Mouse (Mus musculus) hindbrain, embryonic 14.5 days (tissue): ENCODE data around the gene Gm867. TPM values are rescaled to one million over a fixed set of nuclear protein-coding genes. Genes with fewer than 3 reads are reported as not detected.

ENCODE experiments used
- ATAC-seq: fragments of 200-750 bp; cut with Nextera tagmentation; 2 replicates; pipeline ENCODE4 v1.8.0; 2017; ENCODE audit warnings: moderate number of reproducible peaks, mild to moderate bottlenecking, moderate TSS enrichment, moderate library complexity; ENCODE audit not compliant: low FRiP score
- DNase-seq: peaks from one replicate; pipeline ENCODE4 v3.0.0-alpha.2; 2015; ENCODE audit warnings: low spot score
- H3K27ac ChIP-seq: fragments of 300-500 bp; sonication (generic); 2 replicates; pipeline ENCODE4 v1.5.1; 2014; ENCODE audit warnings: mild to moderate bottlenecking, moderate library complexity
- H3K27me3 ChIP-seq: fragments of 300-500 bp; sonication (generic); 2 replicates; pipeline ENCODE4 v1.6.1; 2014; ENCODE audit warnings: mild to moderate bottlenecking, low read length, mixed read lengths; ENCODE audit not compliant: control insufficient read depth, insufficient read depth
- H3K36me3 ChIP-seq: fragments of 300-500 bp; sonication (generic); replicated peaks from 2 replicates; pipeline ENCODE4 v1.6.1; 2014; ENCODE audit not compliant: control insufficient read depth, insufficient read depth
- H3K4me1 ChIP-seq: fragments of 300-500 bp; sonication (generic); replicated peaks from 2 replicates; pipeline ENCODE4 v1.6.1; 2014; ENCODE audit warnings: antibody characterized with exemption, low read length, mixed read lengths; ENCODE audit not compliant: control insufficient read depth, insufficient read depth
- H3K4me2 ChIP-seq: fragments of 300-500 bp; sonication (generic); replicated peaks from 2 replicates; pipeline ENCODE4 v1.6.1; 2014; ENCODE audit warnings: mild to moderate bottlenecking, moderate library complexity
- H3K4me3 ChIP-seq: fragments of 300-500 bp; sonication (generic); replicated peaks from 2 replicates; pipeline ENCODE4 v1.5.1; 2014; ENCODE audit warnings: mild to moderate bottlenecking, low read length
- H3K9ac ChIP-seq: fragments of 300-500 bp; sonication (generic); 2 replicates; pipeline ENCODE4 v1.6.1; 2014
- H3K9me3 ChIP-seq: fragments of 300-500 bp; sonication (generic); 2 replicates; pipeline ENCODE4 v1.6.1; 2016; ENCODE audit warnings: low read length; ENCODE audit not compliant: control insufficient read depth
- WGBS: fragments of 180-500 bp; shearing (Covaris S2); extraction: QIAGEN DNeasy Blood & Tissue Kit; methylation state at CpG from one replicate; pipeline ENCODE4 v1.1.7; 2014; 5-methylcytosine and 5-hydroxymethylcytosine counted together
- polyA plus RNA-seq: library from polyadenylated mRNA; unstranded; fragments of >200 nt; fragmentation: Nextera tagmentation; extraction: Ambion mirVana; gene quantifications from 2 replicates; pipeline ENCODE4 v1.2.1, GENCODE M21; 2014

The Gm867 gene
- polyA plus RNA-seq, 1 experiment from 2014 or later, result 3.1 TPM

DNA sequence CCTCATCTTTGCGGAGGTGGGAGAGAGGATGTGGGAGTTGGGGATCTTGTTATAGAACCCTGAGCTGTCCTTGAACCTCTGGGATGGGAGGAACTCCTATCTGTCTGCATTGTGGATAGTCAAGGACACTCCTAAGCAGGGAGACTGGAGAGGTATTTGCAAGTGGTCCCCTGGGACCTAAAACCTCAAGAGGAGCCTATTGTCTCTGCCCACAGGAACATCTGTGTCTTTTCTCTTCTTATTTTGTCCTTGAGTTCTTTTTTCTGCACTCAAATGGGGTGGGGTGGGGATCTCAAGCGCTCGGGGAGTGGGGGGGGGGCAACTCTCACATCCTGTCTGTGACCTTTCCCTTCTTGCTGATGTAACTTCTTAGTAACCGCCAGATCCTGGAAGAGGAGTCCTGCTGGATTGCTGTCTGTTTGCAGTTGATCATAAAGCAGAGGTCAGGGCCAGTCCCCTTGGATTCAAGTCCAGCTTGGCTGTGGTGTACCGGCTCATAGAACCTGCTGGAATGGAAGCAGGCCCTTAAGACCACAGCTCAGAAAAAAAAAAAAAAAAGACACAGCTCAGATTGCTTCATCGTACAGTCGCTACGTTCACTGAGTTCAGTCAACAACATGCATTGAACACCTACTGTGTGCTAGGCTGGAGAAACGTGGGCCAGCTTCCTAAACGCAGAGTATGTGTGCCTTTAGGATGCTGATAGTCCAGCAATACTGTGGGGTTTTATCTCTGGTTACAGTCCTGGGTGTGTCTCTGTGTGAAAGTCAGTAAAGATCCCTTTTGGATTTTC lies 2.4 kb downstream of the Gm867 start:
- Histone ChIP-seq H3K27me3 (peaks cover 11% of the 10 kb centered on the region; the same call in 1 of the 2 replicates), H3K4me1 (0 out of 2 replicates have a peak, but pooled peaks cover 13% of the 10 kb centered on the region), H3K27ac (no peak overlapping the region), H3K9ac (no peak overlapping the region), H3K9me3 (no peaks in the 10 kb centered on the region), H3K36me3 (no peaks in the 10 kb centered on the region), H3K4me2 (no peak overlapping the region), H3K4me3 (no peak overlapping the region)
- WGBS, result 52% methylated on average over 10 of the region's 10 CpGs
- DNase-seq (no peak), ATAC-seq (no peak)

DNA sequence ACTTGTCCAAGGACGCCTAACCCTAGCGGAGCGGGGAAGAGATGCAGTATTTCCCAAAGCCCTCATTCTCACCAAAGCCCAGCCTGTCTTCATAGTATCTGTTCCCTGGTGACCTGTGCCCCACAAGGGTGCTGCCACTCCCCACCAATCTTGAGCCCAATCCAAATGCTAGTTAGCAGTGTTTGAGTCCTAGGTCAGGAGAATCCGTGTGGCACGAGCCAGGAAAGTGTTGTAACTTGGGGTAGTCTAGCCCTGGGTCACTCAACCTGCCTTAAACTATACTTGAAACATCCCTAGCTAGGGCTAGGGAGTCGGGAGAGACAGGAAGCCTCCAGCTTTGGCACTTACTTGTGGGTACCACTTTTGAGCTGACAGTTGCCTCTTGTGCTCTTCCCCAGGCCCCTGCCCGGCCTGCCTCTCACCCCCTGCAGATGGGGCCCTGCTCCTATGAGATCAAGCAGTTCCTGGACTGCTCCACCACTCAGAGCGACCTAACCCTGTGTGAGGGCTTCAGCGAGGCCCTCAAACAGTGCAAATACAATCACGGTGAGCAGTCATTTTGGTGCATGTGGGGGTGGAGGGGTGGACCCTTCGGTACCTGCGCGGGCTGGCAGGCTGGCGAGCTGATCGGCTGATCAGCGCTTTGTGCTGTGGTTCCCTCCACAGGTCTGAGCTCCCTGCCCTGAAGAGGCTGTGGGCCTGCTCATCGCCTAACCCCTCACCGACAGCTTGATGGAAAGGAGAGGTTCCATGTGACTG lies 3.4 kb downstream of the Gm867 start:
- Histone ChIP-seq H3K9ac (no peak overlapping the region), H3K4me2 (peak overlapping the region; percentile 69; the same call in 1 of the 2 replicates), H3K27ac (no peak overlapping the region), H3K4me3 (no peak overlapping the region), H3K9me3 (no peaks in the 10 kb centered on the region), H3K4me1 (peaks cover 20% of the 10 kb centered on the region), H3K36me3 (no peaks in the 10 kb centered on the region), H3K27me3 (peaks cover 11% of the 10 kb centered on the region; the same call in 1 of the 2 replicates)
- WGBS, result 34% methylated on average over 18 of the region's 18 CpGs
- ATAC-seq (no peak), DNase-seq (no peak)

- Histone ChIP-seq H3K36me3 (no peaks in the 10 kb centered on the region), H3K27ac (no peak within 1 kb of the TSS), H3K4me3 (peak within 1 kb of the TSS; percentile 43), H3K4me1 (peaks cover 31% of the 10 kb centered on the region), H3K4me2 (peak within 1 kb of the TSS; percentile 69), H3K27me3 (peaks cover 11% of the 10 kb centered on the region; the same call in 1 of the 2 replicates), H3K9ac (peak within 1 kb of the TSS; percentile 58), H3K9me3 (no peaks in the 10 kb centered on the region)
- DNase-seq (peak; percentile 75), ATAC-seq (peak; percentile 57)
- WGBS, result 1% methylated on average over 51 of the region's 51 CpGs
These were observed 4.6 kb downstream of the Gm867 start, which contains the start of gene Mmp11 for GRCm38 (mm10) chr10:75935680-75936541. Gene Mmp11, minus strand, starts transcription at chr10:75936496.

- DNase-seq (no peak), ATAC-seq (no peak)
- H3K9me3 ChIP-seq, result no peaks in the 10 kb centered on the region
- H3K9ac ChIP-seq, result peak overlapping the region; percentile 58; the same call in 1 of the 2 replicates
- H3K4me1 ChIP-seq, result peaks cover 30% of the 10 kb centered on the region
- WGBS, result 80% methylated on average over 1 of the region's 1 CpGs
- H3K36me3 ChIP-seq, result no peaks in the 10 kb centered on the region
- H3K4me3 ChIP-seq, result peak overlapping the region; percentile 43
- H3K4me2 ChIP-seq, result peak overlapping the region; percentile 69
- H3K27me3 ChIP-seq, result peaks cover 11% of the 10 kb centered on the region; the same call in 1 of the 2 replicates
- H3K27ac ChIP-seq, result no peak overlapping the region
These were observed 5.5 kb downstream of the Gm867 start for GRCm38 (mm10) chr10:75934991-75935390.

- Histone ChIP-seq H3K9ac (peak within 1 kb of the TSS; percentile 80), H3K4me2 (peak within 1 kb of the TSS; percentile 91), H3K4me3 (peak within 1 kb of the TSS; percentile 49), H3K27ac (no peak within 1 kb of the TSS), H3K36me3 (0 out of 2 replicates have a peak, but pooled peaks cover 3% of the 10 kb centered on the region), H3K9me3 (no peaks in the 10 kb centered on the region), H3K4me1 (peaks cover 30% of the 10 kb centered on the region), H3K27me3 (peaks cover 11% of the 10 kb centered on the region; the same call in 1 of the 2 replicates)
- no peak for DNase-seq
- ATAC-seq, result no peak
- 23% methylated on average over 6 of the region's 6 CpGs for WGBS
These were observed 7.6 kb downstream of the Gm867 start, which contains the start of gene Chchd10 for GRCm38 (mm10) chr10:75932891-75933290. Gene Chchd10, plus strand, starts transcription at chr10:75933130.

DNA sequence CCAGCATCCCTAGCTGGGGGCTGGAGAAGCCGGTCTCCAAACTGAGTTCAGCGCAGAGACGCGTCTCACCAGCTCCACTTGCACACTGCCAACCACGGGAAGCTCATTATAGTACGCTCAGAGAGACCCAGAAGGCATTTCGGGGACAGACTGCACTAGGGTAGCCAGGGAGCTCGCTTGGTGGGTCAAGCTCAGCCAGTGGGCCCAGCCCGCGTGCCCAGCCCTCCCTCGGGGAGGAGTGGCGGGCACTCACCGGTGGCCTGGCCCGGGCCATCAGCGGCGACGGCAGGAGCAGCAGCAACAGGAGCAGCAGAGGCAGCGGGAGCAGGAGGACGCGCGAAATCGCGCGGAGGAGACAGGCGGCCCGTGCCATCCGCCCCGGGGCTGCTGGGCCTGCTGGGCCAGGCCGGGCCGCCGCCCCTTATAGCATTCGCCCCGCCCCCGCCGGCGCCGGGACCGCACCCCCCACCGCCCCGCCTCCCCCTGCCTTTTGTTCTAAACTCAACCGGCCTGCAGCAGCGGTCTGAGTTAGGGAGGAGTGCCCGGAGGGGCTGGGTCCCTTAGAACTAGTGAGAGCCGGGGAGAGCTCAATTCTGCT lies 8.3 kb downstream of the Gm867 start:
- ATAC-seq (peak; percentile 39; the same call in 1 of the 2 replicates), DNase-seq (no peak)
- Histone ChIP-seq H3K36me3 (0 out of 2 replicates have a peak, but pooled peaks cover 10% of the 10 kb centered on the region), H3K4me3 (peak overlapping the region; percentile 49), H3K27ac (no peak overlapping the region), H3K4me1 (peaks cover 30% of the 10 kb centered on the region), H3K9me3 (no peaks in the 10 kb centered on the region), H3K9ac (peak overlapping the region; percentile 80), H3K4me2 (peak overlapping the region; percentile 91), H3K27me3 (peaks cover 9% of the 10 kb centered on the region; the same call in 1 of the 2 replicates)
- under 1% methylated on average over 36 of the region's 44 CpGs for WGBS

DNA sequence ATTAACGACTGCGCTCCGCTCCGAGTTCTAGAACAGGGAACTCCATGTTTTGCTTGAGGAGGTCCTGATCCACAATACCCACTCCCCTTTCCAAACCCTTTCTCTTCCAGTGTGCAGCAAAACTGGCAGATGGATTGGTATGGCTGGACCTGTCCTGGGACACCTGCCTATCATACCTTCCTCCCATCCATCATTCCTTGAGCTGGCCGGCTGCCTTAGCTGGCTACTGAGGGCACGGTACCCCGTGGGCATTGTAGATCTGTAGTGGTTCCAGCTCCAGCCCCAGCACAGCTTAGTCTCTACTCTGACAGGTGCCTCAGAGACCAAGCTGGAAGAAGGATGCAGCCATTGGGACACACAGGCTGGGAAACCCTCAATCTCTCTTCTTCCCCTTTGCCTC lies 9.2 kb downstream of the Gm867 start:
- Histone ChIP-seq H3K9ac (peak overlapping the region; percentile 80; the same call in 1 of the 2 replicates), H3K4me3 (peak overlapping the region; percentile 49), H3K27me3 (0 out of 2 replicates have a peak, but pooled peaks cover under 1% of the 10 kb centered on the region), H3K36me3 (peaks cover 10% of the 10 kb centered on the region; the same call in 1 of the 2 replicates), H3K27ac (no peak overlapping the region), H3K4me1 (peaks cover 29% of the 10 kb centered on the region), H3K9me3 (no peaks in the 10 kb centered on the region), H3K4me2 (peak overlapping the region; percentile 91)
- no peak for ATAC-seq
- 26% methylated on average over 7 of the region's 7 CpGs for WGBS
- no peak for DNase-seq

GRCm38 (mm10) chr10:75930304-75930703 lies 10.2 kb downstream of the Gm867 start:
- Histone ChIP-seq H3K4me3 (no peak overlapping the region), H3K4me2 (peak overlapping the region; percentile 91; the same call in 1 of the 2 replicates)

More at GRCm38 (mm10) chr10:75930304-75930703, 10.2 kb downstream of the Gm867 start:
- no peak for DNase-seq
- Histone ChIP-seq H3K4me1 (peaks cover 22% of the 10 kb centered on the region), H3K9me3 (no peaks in the 10 kb centered on the region), H3K27ac (no peak overlapping the region), H3K36me3 (peaks cover 10% of the 10 kb centered on the region; the same call in 1 of the 2 replicates), H3K9ac (no peak overlapping the region), H3K27me3 (no peaks in the 10 kb centered on the region)
- ATAC-seq, result no peak
- WGBS, result 22% methylated on average over 5 of the region's 6 CpGs
